Mouse (Mus musculus) activated CD4-positive, CD25-positive, alpha-beta regulatory T cell, adult 4 months (primary cell): ENCODE measurements around the gene Nrd1. TPM values are rescaled to one million over a fixed set of nuclear protein-coding genes. Genes with fewer than 3 reads are reported as not detected.
A peak's percentile ranks its signal among the peaks of the same experiment; 100 is the strongest.

Experiments used
- ATAC-seq: one replicate; pipeline ENCODE4 v1.8.0; 2017
- polyA plus RNA-seq, 2 experiments: library from polyadenylated mRNA; unstranded; fragments of 100-300 nt; shearing (Covaris generic); gene quantifications; one replicate each; pipeline ENCODE4 v1.2.1; 2017

The Nrd1 gene
- polyA plus RNA-seq, 2 experiments from 2014 or later = 44.1 to 47.8 TPM

DNA sequence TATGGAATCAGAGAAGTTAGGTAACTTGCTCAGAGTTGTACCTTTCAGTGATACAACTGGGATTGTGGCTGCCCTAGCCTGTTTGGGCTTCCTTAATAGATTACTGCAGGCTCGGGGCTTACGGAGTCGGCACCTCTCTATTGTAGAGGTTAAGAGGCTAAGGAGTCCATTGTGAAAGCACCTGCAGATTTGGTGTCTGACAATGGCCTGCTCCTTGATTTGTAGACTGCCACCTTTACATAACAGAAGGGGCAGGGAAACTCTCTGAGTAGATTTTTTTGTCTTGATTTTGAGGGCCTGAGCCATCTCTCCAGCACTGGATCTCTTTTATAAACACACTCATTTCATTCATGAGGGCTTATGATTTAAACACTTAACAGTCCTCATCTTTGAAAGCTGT, 26.1 kb downstream of the Nrd1 start:
- ATAC-seq = no peak

- no peak for ATAC-seq
Measured at GRCm38 (mm10) chr4:109029857-109030256, 29.4 kb downstream of the Nrd1 start.

- no peak for ATAC-seq
Measured at GRCm38 (mm10) chr4:109030266-109030665, 29.8 kb downstream of the Nrd1 start.

DNA sequence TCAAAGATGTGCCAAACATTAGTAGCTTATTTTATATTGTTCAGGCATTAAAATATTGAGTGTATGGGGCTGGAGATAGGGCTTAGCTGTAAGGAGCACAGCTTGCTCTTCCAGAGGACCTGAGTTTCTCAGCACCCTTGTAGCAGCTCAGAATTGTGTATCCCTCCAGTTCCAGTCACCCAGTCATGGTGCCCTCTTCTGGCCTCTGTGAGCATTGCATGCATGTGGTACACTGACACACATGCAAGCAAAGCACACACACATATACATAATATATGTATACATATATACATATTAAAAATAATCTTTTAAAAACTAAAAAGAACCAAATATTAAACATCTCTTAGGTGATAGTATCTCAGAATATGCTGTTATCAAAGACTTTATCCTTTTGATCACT, 35.9 kb downstream of the Nrd1 start:
- ATAC-seq = peak; percentile 46

GRCm38 (mm10) chr4:109042739-109043138, 42.3 kb downstream of the Nrd1 start:
- no peak for ATAC-seq

DNA sequence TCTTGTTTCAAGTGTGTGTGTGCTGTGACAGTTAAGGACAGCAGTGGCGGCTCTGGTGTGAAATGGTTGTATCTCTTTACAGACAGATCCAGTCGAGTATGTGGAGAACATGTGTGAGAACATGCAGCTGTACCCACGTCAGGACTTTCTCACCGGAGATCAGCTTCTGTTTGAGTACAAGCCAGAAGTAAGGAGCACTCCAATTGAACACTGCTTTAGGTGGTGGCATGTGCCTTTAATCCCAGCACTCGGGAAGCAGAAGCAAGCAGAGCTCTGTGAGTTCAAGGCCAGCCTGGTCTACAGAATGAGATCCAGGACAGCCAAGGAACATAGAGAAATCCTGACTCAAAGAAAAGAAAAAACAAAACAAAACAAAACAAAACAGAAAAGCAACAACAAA, 42.8 kb downstream of the Nrd1 start:
- no peak for ATAC-seq

DNA sequence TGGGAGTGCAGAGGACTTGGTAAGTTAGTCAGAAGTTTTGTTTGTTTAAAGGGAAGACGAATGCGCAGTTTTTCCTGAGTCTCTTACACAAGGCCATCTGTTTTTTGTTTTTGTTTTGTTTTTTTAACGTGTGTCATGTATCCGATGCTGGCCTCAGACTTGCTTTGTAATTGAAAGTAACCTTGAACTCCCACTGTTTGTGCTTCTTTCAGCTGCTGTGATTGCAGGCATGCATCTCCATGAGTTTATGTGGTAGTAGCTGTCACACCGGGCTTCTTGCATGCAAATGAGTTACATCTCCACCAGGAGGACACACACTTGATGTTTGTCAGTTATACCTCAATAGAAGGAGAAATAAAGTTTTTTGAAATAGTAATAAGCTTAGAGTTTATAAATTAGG, 43.3 kb downstream of the Nrd1 start:
- no peak for ATAC-seq

DNA sequence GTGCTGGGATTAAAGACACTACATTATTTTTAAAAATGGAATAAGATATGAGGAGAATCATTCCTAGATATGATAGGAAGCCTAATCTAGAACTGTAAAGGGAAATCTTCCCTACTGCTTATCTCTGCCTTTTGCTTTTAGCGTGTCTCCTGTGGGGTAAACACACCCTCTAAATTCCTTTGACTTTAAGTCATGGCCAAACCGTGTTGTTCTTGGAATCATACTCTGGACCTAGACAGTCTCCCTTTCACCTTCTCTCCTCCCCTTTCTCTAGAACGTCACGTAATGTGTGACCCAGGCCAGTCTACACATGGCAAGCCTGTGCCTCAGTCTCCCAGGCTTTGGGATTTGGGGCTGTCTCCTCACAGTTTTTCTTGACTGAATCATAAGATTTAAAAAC, 47.8 kb downstream of the Nrd1 start:
- ATAC-seq = no peak

DNA sequence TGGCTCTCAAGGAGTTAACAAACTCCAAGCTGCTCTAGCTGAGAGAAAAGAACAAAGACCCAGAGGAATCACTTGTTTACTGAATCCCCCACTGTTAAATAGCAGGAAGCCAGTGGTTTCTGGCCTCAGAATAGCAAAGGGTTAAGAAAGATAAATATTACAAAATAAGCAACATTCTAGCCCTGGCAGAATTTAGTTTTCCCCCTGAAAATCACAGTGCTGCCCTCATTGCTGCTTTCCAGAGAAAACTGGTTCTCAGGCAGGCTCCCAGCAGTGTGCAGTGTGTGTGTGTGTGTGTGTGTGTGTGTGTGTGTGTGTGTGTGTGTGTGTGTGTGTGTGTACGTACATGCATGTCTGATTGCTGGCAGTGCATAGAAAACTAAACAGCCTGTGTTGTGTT, 51.8 kb downstream of the Nrd1 start:
- no peak for ATAC-seq

DNA sequence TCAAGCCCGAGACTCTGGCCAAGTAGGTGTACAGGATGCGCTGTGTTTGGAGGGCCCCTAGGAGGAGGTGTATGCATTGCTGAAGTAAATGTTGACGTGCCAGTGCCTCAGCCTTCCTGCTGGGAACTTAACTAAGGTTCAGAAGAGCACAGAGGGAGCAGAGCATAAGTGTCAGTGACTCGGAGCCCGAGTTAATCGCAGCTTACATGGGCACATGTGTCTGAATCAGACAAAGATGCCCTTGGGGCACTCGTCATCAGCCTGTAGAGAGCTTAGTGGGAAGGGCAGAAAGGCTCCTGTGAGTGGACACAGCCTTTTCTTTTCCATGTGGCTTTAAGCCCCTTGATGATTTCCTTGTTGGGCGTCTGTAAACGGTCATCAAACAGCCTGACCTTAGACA, 53.5 kb downstream of the Nrd1 start:
- ATAC-seq = no peak

DNA sequence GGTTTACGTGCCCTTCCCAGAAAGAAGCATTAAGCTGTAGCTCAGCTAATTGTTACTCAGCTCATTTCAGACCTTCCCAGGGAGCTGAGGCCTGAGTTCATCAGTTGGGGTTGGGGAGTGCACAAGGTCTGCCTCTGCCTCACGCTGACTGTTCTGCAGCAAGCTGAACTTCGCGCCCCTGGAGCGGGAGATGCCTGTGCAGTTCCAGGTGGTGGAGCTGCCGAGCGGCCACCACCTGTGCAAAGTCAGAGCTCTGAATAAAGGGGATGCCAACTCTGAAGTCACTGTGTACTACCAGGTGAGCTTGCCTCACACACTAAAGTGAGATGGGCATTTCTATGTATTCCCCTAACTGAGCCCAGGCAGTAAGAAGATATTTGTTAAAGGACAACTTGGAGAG, 55.9 kb downstream of the Nrd1 start:
- no peak for ATAC-seq

GRCm38 (mm10) chr4:109057640-109058039, 57.2 kb downstream of the Nrd1 start:
- ATAC-seq = no peak

GRCm38 (mm10) chr4:109059255-109059821, 58.9 kb downstream of the Nrd1 start:
- ATAC-seq = no peak

- ATAC-seq = no peak
Measured at GRCm38 (mm10) chr4:109064941-109065340, 64.5 kb downstream of the Nrd1 start.

DNA sequence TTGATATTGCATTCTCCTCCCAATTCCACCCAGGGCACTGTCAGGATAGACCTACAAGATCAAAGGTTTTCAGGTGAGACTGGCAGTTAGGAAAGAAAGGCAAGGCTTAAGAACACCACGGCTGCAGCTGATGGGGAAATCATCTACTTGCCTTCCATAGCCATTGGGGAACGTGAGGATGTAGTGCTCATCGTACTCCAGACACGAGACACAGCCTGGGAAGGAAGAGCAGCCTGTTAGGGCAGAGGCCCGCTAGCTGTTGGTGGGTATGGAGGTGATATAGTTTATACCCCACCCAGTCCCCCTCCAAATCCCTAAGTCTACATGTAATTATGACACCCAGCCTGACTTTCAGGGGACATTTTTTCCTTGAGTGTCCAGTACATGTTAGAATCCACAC, 65.3 kb downstream of the Nrd1 start:
- ATAC-seq = no peak

GRCm38 (mm10) chr4:109072891-109073290, 72.4 kb downstream of the Nrd1 start:
- ATAC-seq = no peak

DNA sequence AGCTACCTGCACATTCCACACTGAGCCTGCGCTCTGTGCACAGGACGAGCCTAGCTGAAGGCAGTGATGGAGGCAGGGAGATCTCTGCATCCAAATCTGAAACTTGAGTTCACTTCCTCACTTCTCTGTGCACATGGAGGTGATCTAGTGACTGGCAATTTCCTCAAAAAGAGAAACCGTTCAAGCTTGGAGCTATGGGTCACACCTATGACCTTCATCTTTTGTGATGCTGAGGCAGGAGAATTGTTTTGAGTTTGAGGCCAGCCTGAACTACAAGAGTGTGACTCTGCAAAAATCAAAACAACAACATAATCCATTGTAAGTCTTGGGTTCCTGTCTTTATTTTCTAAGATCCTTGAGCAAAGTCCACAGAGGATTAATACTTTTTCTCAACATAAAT, 72.8 kb downstream of the Nrd1 start:
- no peak for ATAC-seq

- no peak for ATAC-seq
Measured at GRCm38 (mm10) chr4:109078941-109079340, 78.5 kb downstream of the Nrd1 start.

DNA sequence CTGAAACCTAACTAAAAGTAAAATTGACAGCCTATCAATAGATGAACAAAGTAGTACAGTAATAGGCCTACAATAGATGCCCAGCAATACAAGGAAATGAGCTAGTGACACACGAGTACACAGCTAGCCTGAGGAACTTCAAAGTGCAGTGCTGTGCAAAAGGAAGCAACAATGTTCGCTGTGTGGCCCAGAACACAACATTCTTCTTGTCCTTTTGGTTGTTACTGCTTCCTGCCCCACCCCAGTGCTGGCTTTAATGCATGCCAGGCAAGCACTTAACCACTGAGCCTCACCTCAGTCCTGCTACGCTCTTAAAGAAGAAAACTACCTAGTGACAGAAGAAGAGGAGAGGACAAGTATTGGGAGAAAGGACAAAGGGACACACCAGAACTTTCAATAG, 79.2 kb downstream of the Nrd1 start:
- ATAC-seq = peak; percentile 89

DNA sequence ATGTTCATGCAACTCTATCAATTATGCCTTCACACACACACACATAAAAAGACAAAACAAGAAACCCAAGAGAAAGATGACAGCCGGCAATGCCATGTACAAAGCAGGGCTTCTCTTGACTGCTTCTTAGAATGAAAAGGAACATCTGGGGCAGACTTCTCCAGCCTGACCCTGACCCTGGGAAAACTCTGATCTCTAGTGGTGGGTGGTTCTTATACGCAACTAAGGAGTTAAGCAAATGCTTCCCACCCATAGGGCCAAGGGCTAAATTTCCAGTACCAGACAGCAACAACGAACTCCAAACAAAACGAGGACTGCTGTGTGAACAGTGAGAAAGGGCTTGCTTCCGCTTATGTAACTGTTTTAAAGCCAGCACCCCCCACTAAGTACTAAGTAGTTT, 79.7 kb downstream of the Nrd1 start:
- peak; percentile 21 for ATAC-seq

DNA sequence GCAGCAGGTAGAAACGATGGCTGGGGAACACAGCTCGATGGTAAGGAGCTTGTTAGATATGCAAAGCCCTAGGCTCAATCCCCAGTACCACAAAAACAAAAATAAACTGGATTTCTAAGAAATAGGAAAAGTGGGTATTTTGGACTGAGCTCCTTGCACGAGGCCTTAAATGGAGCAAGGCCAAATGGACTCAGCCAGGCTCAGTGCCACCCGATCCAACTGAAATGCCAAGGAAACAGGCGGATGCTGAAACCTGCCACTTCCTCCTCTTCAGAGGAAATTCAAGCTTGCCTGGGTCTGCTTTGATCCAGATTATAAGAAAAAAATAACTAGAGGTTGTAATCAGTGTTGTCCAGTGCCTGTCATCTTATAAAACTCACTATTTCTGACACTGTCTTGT, 88.7 kb downstream of the Nrd1 start:
- ATAC-seq = no peak

- no peak for ATAC-seq
Measured at GRCm38 (mm10) chr4:109089999-109090398, 89.5 kb downstream of the Nrd1 start.

DNA sequence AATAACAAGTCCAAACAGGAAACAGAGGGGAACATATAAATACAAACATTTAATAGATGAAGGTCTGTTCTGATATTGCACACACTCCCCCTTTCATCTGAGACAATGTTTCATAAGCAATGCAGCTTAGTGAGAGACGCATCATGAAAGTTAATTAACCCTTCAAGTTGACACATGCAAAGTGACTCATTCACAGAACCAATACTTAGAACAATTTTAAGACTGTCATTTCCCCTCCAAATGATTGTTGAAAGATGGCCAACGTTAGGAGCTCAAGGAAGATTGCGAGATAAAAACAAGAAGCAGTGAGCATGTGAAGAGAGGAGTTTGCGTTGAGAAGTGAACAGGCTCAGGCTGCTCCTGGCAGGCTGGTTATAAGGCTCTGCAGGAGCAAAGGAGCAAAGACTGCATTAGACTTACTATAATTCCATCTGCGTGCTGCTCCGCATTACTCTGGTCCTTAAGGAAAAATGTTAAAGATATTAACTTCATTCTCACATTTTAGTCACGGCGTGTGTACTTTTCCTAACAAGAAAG, 90.9 kb downstream of the Nrd1 start:
- no peak for ATAC-seq

- no peak for ATAC-seq
Measured at GRCm38 (mm10) chr4:109092344-109092743, 91.9 kb downstream of the Nrd1 start.

DNA sequence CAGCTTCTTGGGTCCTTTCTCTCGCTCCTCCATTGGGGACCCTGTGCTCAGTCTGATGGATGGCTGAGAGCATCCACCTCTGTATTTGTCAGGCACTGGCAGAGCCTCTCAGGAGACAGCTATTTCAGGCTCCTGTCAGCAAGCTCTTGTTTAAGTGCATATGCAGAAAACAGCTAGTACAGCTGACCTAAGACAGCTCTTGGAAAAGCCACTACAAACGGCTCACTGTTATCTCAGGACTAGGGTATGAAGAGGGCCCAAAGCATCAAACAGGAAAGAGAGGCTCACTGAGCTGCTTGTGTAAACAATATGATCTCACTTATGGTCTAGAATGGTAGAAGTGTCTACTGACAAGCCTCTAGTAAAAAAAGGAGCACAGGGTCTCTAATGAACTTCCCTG, 93.8 kb downstream of the Nrd1 start:
- ATAC-seq = no peak
